Mouse (Mus musculus): Measurements from ENCODE around the gene Ptges3l.
"Not testable (repeated sequence)": the region's sequence is repeated elsewhere in the genome, so short reads cannot be mapped to it uniquely, and the experiment has no call there.

Ptges3l gene

DNA sequence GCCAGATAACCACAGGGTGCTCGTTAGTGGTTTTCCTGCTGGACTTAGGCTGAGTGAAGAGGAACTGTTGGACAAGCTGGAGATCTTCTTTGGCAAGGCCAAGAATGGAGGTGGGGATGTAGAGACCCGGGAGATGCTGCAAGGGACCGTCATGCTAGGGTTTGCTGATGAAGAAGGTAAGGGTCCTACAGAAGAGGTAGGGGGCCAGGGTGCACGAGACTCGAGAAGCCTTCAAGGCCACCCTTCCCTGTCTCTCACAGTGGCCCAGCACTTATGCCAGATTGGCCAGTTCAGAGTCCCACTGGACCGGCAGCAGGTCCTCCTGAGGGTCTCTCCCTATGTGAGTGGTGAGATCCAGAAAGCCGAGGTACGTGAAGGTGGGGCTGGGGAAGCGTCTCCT lies 32.5 kb upstream of the Ptges3l start:
- no peak for DNase-seq (ENCODE audit: low spot score)

DNA sequence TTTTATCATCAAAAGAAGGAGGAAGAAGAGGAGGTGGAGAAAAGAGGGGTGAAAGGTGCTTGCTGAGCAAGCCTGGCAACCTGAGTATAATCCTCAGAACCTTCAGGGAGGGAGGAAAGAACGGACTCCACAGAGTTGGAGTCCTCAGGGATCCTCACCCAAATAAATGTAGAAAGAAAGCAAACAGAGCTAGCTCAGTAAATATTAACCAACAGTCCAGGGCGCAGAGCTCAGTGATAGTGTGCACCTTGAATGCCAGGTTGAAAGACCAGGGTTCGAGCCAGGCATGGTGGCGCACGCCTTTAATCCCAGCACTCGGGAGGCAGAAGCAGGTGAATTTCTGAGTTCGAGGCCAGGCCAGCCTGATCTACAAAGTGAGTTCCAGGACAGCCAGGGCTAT lies 30.5 kb upstream of the Ptges3l start:
- DNase-seq (ENCODE audit: low spot score), result no peak

DNA sequence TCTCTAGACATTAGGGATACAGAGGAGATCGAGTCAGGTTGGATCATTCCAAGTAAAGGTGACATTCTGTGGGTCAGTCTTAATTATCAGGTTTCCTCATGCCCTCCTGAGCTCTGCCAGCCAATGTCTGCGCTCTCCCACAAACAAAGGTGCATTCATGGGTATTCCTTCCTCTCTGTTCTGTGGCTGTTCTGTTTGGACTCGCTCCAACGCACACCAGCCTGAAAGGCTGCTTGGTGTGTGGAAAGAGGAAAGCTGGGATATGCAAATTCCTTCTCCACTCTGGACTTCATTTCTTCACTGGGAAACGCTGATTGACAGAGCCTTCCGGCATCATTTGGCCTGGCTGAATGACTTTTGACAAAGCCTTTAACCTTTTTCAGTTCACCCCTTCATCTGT lies 29.6 kb upstream of the Ptges3l start:
- no peak for DNase-seq (ENCODE audit: low spot score)

DNA sequence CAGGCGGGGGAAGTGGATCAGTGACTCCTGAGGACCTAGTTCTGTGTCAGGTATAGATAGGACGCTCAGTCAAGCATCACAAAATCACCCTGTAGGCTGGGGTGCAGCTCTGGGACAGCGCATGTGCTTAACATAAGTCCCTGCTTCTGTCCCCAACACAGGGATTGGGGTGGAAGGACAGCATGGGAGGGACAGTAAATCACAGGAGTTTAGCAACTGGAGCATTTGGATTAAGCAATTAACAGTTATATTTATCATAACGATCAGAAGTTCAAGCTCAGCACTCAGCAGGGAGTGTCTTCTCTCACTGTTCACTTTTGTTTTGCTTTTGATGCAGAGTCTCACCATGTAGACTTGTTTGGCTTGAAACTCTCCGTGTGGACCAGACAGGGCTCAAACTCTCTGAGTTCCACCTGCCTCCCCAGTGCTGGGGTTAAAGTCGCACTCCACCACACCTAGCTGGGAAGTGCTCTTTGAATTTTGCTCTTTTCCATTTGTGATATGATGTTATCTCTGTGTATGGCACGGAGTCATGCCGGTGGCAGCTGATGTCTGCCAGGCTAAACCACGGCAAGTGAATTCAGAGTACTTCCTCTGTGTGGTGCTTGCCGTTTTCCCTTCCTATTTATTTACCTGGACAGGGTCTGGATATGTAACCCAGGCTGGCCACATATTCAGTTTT lies 27.1 kb upstream of the Ptges3l start:
- DNase-seq (ENCODE audit: low spot score), result no peak

DNA sequence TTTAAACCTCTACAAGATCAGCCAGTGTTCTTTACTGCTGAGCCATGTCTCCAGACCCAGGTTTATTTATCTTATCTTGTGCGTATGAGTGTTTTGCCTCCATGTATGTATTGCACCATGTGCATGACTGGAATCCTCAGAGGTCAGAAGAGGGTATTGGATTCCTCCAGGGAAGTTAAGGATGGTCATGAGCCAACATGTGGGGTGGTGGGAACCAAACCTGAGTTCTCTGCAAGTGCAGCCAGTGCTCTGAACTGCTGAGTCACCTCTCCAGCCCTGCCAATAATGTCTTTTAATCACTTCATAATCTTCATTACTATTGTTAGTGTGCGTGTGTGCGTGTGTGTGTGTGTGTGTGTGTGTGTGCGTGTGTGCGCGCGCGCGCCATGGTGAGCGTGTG lies 26.4 kb upstream of the Ptges3l start:
- DNase-seq (ENCODE audit: low spot score), result no peak

DNA sequence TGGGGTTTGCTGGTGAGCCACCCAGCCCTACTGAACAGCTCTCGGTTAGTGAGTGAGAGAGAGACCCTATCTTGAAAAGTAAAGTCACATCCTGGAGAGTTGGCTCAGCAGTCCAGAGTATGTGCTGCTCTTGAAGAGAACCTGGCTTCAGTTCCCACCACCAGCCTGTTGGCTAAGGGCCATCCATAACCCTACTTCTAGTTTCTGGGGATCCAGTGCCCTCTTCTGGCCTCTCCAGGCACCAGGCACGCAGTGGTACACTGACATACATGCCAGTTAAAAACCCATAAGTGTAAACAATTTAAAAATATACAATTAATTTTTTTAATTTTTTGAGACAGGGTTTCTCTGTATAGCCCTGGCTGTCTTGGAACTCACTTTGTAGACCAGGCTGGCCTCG lies 25.3 kb upstream of the Ptges3l start:
- no peak for DNase-seq (ENCODE audit: low spot score)

DNA sequence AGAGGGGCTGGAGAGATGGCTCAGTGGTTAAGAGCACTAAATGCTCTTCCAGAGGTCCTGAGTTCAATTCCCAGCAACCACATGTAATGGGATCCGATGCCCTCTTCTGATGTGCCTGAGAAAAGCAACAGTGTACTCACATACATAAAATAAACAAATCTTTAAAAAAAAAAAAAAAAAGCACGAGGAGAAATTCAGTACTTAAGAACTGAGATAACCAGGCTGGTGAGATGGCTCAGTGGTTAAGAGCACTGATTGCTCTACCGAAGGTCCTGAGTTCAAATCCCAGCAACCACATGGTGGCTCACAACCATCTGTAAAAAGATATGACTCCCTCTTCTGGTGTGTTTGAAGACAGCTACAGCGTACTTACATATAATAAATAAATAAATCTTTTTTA lies 24.5 kb upstream of the Ptges3l start:
- DNase-seq (ENCODE audit: low spot score), result not testable (repeated sequence)

DNA sequence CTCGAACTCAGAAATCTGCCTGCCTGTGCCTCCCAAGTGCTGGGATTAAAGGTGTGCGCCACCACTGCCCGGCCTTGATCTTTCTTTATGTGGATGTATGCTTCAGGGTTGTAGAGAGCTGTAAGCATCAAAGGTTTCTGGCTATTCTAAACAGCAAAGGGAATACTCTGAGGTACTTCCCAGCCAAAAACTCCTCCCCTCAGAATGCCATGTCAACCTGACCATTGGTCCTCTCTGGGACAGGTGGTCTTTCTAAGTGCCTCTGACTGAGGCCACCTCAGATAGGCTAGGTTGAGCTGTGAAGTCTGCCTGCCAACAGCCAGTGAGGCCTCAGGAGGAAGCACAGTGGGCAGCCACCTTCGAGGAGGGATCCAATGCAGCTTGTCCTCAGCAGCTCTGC lies 23.8 kb upstream of the Ptges3l start:
- no peak for DNase-seq (ENCODE audit: low spot score)

DNA sequence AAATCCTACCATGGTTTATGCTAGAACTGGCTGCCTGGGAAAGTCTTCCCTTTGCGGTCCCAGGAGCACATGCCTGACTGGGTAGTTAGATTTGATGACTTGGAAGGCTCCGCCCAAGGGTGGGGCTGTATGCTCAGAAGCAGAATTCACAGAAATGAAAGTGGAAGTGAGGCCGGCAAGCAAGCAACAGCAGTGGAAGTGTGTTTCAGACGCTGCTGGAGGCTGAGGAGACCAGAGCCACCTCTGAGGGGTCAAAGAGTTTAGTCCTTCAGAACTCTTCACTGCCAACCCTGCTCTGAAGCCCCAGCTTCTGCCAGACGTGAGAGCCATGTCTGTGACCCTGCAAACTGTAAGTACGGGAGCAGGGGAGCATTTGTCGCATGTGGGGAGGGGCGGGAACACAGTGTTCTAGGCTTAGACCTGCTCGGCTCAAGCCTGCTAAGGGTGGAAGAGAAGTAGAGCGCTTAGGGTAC lies 23.2 kb upstream of the Ptges3l start, which contains the start of gene Ifi35:
Ifi35 (plus strand) TSS at position 134 of the 473 bp plus-strand sequence.
- DNase-seq (ENCODE audit: low spot score), result no peak

DNA sequence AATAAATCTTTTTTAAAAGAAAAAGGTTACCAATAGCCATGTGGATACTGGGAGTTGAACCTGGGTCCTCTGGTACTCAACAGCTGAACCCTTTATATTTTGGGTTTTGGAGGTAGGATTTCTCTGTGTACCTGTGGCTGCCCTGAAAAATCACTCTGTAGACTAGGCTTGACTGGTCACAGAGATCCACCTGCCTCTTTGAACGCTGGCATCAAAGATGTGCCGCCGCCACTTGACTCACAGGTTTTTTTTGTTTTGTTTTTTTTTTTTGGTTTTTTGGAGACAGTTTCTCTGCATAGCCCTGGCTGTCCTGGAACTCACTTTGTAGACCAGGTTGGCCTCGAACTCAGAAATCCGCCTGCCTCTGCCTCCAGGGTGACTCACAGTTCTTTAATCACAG lies 22.7 kb upstream of the Ptges3l start:
- no peak for DNase-seq (ENCODE audit: low spot score)

DNA sequence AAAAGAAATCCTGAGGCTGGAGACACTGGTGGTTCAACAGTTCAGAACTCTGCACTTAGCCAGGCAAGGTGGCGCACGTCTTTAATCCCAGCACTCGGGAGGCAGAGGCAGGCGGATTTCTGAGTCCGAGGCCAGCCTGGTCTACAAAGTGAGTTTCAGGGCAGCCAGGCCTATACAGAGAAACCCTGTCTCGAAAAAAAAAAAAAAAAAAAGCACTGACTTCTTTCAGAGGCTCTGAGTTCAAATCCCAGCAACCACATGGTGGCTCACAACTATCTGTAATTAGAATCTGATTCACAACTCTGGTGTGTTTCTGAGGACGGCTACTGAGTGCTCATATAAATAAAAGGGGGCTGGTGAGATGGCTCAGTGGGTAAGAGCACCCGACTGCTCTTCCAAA lies 21.7 kb upstream of the Ptges3l start:
- DNase-seq (ENCODE audit: low spot score), result not testable (repeated sequence)

DNA sequence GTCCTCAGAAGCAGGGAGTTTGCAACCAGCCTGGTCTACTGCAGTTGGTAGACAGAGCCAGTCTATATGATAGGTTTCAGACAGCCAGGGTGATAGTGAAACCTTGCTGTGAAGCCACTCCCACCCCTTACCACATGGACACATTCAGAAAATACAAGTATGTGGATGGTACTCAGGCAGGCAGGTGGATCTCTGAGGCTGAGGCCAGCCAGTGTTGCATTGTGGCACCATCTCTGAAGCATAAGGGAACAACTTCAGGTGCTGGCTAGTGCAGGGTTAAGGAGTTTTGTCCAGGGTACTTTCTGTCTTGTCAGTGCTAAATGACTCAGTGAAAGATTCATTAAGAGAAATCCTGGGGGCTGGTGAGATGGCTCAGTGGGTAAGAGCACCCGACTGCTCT lies 21.2 kb upstream of the Ptges3l start:
- no peak for DNase-seq (ENCODE audit: low spot score)

DNA sequence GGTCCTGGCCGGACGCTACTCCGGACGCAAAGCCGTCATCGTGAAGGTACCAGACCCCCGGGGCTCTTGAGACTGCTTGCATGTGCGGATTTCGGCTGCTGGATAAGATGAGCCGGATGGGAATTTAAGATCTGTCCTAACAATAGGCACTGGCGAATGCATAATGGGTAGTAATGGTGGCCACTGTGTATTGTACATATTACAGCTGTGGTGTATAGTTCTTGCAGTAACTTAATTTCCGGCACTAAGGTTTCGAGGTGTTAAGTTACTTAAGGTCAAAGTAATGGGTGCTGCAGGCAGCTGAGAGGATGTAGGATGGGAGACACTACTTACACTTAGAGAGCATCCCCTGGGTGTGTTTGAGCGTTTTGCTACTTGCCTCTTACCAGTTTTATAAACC lies 17.6 kb upstream of the Ptges3l start:
- DNase-seq (ENCODE audit: low spot score), result no peak

DNA sequence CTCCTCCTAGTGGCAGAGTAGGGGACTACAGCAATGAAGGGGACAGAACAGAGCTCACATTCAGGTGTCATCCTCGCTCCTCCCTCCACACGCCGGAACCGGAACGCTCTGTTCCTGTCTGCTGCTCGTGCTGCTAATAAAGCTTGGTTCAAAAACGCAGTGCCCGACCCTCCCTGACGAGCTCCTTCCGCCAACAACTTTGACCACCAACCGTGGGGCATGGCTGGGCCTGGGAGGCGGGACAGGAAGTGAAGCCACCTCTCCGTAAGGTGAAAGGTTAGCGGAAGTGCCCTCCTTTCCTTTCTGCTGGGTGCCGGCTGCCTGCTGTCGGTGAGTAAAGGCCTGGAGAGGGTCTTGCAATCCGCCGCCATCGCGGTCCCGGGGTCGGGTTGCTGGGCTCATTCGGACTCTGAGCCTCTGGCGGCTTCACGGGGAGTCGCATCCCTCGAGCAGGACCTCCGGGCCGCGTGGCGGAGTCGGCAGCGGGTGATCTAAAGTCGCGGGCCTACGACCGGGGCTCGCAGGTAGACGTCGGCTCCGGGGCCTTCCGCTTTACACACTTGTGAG lies 17.1 kb upstream of the Ptges3l start, which contains the start of gene Rpl27:
Rpl27 (plus strand) TSS at position 172 of the 567 bp plus-strand sequence.
- peak; percentile 99 for DNase-seq (ENCODE audit: low spot score)

DNA sequence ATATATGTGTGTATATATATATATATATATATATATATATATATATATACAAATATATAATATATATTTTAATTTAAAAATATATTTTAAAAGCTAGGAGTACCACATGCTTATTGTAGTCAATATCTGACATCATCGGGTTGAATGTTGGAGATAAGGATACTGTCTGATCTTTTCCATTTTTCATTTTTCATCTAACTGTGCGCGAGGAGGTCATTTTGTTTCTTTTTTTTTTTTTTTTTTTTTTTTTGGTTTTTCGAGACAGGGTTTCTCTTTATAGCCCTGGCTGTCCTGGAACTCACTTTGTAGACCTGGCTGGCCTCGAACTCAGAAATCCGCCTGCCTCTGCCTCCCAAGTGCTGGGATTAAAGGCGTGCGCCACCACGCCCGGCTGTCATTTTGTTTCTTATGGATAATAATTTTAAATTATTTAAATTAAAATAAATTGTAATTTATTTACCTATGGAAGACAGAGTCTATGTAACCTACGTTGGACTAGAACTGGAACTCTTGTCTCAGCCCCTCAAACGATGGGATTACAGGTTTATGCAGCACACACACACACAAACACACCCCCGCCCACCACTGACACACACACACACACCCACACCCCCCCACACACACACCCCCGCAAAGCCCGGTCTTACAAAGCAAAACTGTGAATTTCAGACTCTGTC lies 16.5 kb upstream of the Ptges3l start:
- DNase-seq (ENCODE audit: low spot score), result not testable (repeated sequence)

DNA sequence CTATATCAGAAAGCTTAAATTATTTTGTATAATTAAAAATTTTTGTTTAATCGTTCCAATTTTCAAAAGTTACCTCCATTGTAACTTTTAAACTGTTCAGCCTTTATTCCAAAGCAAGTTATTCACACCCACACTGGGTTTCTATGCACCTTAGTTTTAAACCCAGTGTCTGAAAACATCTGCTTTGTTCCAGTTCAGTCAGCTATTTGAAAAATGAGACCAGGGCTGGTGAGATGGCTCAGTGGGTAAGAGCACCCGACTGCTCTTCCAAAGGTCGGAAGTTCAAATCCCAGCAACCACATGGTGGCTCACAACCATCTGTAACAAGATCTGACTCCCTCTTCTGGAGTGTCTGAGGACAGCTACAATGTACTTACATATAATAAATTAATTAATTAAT lies 12.9 kb upstream of the Ptges3l start:
- not testable (repeated sequence) for DNase-seq (ENCODE audit: low spot score)

DNA sequence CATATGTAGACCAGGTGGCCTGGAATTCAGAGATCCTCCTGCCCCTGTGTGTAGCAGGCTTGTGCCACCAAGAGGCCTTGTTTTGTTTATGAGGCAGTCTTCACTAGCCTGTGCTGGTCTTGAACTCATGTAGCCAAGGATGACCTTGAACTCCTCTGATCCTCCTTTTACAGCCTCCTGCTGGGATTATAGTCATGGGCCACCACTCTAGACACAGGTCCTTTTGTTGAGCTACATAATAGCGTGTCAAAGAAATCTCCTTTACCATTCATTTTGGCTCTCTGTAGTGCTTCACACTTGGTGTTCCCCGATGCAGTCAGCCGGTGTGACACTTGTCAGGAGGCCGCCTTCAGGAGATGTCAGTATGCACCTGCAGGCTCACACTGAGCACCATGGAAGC lies 11.8 kb upstream of the Ptges3l start:
- DNase-seq (ENCODE audit: low spot score), result no peak

DNA sequence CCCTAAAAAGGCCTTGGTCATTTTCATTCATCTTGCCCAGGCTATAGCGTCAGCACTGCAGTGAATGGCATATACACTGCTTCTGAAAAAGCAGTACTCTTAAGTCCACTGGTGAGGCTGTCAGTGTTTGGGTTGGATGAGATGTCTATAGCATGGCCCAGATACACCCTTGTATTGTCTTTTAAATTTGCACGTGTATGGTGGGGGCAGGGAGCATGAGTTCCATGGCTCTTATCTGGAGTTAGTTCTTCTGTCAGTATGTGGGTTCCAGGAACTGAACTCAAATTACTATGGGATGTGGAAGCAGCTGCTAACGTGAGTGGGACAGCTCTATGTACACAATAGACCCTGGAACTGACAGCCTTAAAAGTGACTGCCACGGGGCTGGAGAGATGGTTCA lies 10.7 kb upstream of the Ptges3l start:
- DNase-seq (ENCODE audit: low spot score), result no peak

DNA sequence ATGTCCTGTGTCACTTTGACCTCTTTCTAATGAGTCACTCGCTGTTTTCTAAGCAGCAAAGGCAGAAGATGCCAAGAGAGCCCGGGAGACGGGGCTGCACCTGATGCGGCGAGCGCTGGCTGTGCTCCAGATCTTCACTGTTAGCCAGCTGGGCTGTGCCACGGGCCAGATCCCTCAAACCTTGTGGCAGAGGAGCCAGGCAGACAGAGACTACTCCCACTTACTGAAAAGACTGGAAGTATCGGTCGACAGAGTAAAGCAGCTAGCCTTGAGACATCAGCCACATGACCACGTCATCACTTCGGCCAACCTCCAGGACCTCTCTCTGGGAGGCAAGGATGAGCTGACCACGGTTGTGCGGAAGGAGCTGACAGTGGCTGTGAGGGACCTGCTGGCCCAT lies 8.3 kb upstream of the Ptges3l start:
- DNase-seq (ENCODE audit: low spot score), result no peak

DNA sequence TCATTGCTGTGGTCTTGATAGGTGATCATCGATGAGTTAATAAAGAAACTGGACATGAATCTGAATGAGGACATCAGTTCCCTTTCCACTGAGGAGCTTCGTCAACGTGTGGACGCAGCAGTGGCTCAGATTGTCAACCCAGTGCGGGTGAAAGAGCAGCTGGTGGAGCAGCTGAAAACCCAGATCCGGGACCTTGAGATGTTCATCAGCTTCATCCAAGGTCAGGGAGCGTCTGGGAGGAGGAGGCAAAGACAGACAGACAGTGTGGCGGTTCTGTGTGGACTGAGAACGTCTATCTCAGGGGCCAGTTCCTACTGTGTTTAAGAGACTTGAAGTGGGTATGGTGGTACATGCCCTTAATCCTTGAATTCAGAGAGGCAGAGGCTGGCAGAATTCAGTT lies 6.2 kb upstream of the Ptges3l start:
- DNase-seq (ENCODE audit: low spot score), result no peak

DNA sequence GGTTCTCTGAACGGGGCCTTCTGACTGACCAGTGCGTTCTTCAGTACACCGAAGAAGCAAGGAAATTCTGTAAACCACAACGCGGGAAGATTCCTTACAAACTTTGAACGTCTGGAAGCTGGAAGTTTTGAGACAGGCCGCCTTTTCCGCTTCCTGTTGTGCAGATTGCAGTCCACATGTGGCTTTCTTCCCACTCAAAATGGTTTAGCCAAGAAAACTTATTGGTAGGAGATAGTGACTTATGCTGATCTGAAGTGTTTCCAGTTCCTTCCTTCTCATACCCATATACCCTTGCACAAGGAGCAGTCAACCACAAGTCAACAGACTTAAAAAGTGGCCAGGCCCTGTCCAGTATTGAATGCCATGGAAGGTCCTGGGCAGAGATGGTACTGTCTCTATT lies 1.0 kb upstream of the Ptges3l start:
- DNase-seq (ENCODE audit: low spot score), result no peak

DNA sequence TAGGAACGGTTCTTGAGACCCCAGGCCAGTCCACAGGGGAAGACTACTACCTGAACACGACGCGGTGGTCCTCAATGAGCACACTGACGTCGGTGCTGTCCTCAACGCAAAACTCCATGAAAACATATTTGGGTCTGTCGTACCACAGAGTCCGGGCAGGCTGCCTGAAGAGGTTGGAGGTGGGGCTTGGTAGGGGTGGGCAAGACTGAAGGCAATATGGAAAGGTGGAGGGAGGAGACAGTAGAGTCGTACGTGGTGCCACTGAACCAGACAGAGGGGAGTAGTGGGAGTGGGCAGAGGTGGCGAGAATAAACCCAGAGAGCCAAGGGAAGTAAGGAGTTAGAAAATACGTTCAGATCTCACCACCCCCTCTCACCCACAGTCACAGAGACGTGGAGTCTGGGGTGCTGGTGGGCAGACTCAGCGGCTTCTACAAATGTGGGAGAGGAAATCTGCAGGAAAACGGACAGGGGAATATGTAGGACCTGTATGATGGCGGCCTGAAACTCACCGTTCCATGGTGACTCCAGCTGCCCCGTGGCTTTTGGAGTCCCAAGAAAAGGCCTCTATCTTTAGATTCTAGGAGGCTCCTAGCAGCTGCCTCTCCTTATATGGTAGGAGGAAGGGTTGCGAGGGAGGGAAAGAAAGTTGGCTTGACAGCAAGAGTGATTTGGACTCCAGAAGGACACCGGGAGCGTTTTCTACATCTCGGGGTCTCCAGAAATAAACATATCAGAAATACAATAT lies 855 bp downstream of the Ptges3l start, which contains the start of gene Gm27029:
Gm27029 (minus strand) TSS at position 692 of the 747 bp plus-strand sequence.
- no peak for DNase-seq (ENCODE audit: low spot score)

DNA sequence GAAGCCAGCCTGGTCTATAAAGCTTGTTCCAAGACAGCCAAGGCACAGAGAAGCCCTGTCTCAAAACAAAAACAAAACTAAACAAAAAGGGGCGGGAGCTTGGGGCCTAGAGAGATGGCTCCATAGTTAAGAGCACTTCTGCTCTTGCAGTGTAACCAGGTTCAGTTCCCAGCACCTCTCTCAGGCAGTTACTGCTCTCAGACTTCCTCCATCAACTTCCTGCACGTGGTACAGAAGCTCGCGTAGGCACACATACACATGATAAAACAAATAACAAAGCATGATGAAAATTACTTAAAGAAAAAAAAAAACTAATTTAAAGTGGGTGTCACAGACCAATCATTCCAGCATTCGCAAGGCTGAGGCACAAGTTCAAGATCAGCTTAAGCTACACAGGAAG lies 5.0 kb downstream of the Ptges3l start:
- DNase-seq (ENCODE audit: low spot score), result no peak
